Mouse (Mus musculus) embryonic facial prominence, embryonic 13.5 days (tissue): ENCODE results near the gene Tfpt. TPM values are rescaled to one million over a fixed set of nuclear protein-coding genes. Genes with fewer than 3 reads are reported as not detected.
"Not testable (repeated sequence)": the region's sequence is repeated elsewhere in the genome, so short reads cannot be mapped to it uniquely, and the experiment has no call there.

Source experiments
- ATAC-seq: fragments of 200-750 bp; cut with Nextera tagmentation; 2 replicates; pipeline ENCODE4 v1.8.0; 2017; ENCODE audit warnings: low read depth; ENCODE audit not compliant: insufficient number of reproducible peaks, insufficient read depth, low FRiP score, low TSS enrichment
- H3K27ac ChIP-seq: fragments of 300-500 bp; sonication (generic); 2 replicates; pipeline ENCODE4 v1.5.1; 2015; ENCODE audit warnings: moderate library complexity, mild to moderate bottlenecking, inconsistent platforms
- H3K27me3 ChIP-seq: fragments of 300-500 bp; sonication (generic); 2 replicates; pipeline ENCODE4 v1.6.1; 2015; ENCODE audit warnings: mild to moderate bottlenecking, inconsistent platforms
- H3K36me3 ChIP-seq: fragments of 300-500 bp; sonication (generic); 2 replicates; pipeline ENCODE4 v1.6.1; 2015; ENCODE audit warnings: mild to moderate bottlenecking, inconsistent platforms
- H3K4me1 ChIP-seq: fragments of 300-500 bp; sonication (generic); 2 replicates; pipeline ENCODE4 v1.6.1; 2015; ENCODE audit warnings: inconsistent platforms
- H3K4me2 ChIP-seq: fragments of 300-500 bp; sonication (generic); 2 replicates; pipeline ENCODE4 v1.6.1; 2015; ENCODE audit warnings: moderate library complexity, mild to moderate bottlenecking, inconsistent platforms
- H3K4me3 ChIP-seq: fragments of 300-500 bp; sonication (generic); 2 replicates; pipeline ENCODE4 v1.5.1; 2015; ENCODE audit warnings: mild to moderate bottlenecking, inconsistent platforms
- H3K9ac ChIP-seq: fragments of 300-500 bp; sonication (generic); 2 replicates; pipeline ENCODE4 v1.6.1; 2015; ENCODE audit warnings: mild to moderate bottlenecking, inconsistent platforms
- H3K9me3 ChIP-seq: fragments of 300-500 bp; sonication (generic); 2 replicates; pipeline ENCODE4 v1.6.1; 2016; ENCODE audit warnings: inconsistent platforms
- WGBS: fragments of 180-500 bp; shearing (Covaris S2); methylation state at CpG from one replicate; pipeline ENCODE4 v1.1.7; 2015; ENCODE audit warnings: mixed read lengths; 5-methylcytosine and 5-hydroxymethylcytosine counted together
- polyA plus RNA-seq: library from polyadenylated mRNA; unstranded; fragments of >200 nt; fragmentation: Nextera tagmentation; extraction: Ambion mirVana; gene quantifications from 2 replicates; pipeline ENCODE4 v1.2.1, GENCODE M21; 2015

Tfpt gene
- polyA plus RNA-seq, 1 experiment from 2014 or later = 29.6 TPM

- Histone ChIP-seq H3K36me3 (peaks cover 23% of the 10 kb centered on the region), H3K27ac (no peak within 1 kb of the TSS), H3K27me3 (no peaks in the 10 kb centered on the region), H3K9ac (no peak within 1 kb of the TSS), H3K4me2 (0 out of 2 replicates have a peak within 1 kb of the TSS, but pooled peaks have one; percentile 26), H3K4me3 (peak within 1 kb of the TSS; percentile 82), H3K4me1 (peaks cover 6% of the 10 kb centered on the region), H3K9me3 (no peaks in the 10 kb centered on the region)
- no peak for ATAC-seq
- WGBS = 73% methylated on average over 4 of the region's 4 CpGs
Observed at GRCm38 (mm10) chr7:3616057-3616388, 13.7 kb downstream of the Tfpt start, which contains the start of gene Oscar. Gene Oscar, minus strand, starts transcription at chr7:3616157.

GRCm38 (mm10) chr7:3614021-3614420, 15.7 kb downstream of the Tfpt start:
- 71% methylated on average over 3 of the region's 3 CpGs for WGBS

GRCm38 (mm10) chr7:3611006-3611405, 18.7 kb downstream of the Tfpt start:
- no peaks in the 10 kb centered on the region for H3K9me3 ChIP-seq
- H3K4me3 ChIP-seq = no peak overlapping the region
- H3K9ac ChIP-seq = no peak overlapping the region
- no peaks in the 10 kb centered on the region for H3K4me1 ChIP-seq
- 86% methylated on average over 13 of the region's 13 CpGs for WGBS
- no peak overlapping the region for H3K27ac ChIP-seq
- no peak for ATAC-seq
- no peak overlapping the region for H3K4me2 ChIP-seq
- no peaks in the 10 kb centered on the region for H3K27me3 ChIP-seq
- no peaks in the 10 kb centered on the region for H3K36me3 ChIP-seq

More at GRCm38 (mm10) chr7:3614021-3614420, 15.7 kb downstream of the Tfpt start:
- Histone ChIP-seq H3K4me1 (peaks cover 6% of the 10 kb centered on the region), H3K27me3 (no peaks in the 10 kb centered on the region), H3K27ac (no peak overlapping the region), H3K36me3 (peaks cover 3% of the 10 kb centered on the region; the same call in 1 of the 2 replicates), H3K9me3 (no peaks in the 10 kb centered on the region), H3K4me2 (no peak overlapping the region), H3K9ac (no peak overlapping the region), H3K4me3 (no peak overlapping the region)
- ATAC-seq = no peak

- no peak for ATAC-seq
- Histone ChIP-seq H3K4me1 (no peaks in the 10 kb centered on the region), H3K4me2 (no peak overlapping the region), H3K4me3 (no peak overlapping the region), H3K9me3 (no peaks in the 10 kb centered on the region), H3K27ac (no peak overlapping the region), H3K27me3 (no peaks in the 10 kb centered on the region), H3K9ac (no peak overlapping the region), H3K36me3 (no peaks in the 10 kb centered on the region)
- 85% methylated on average over 3 of the region's 3 CpGs for WGBS
Observed at GRCm38 (mm10) chr7:3610437-3610836, 19.3 kb downstream of the Tfpt start.

- no peak overlapping the region for H3K9ac ChIP-seq
- H3K4me3 ChIP-seq = no peak overlapping the region
- no peaks in the 10 kb centered on the region for H3K36me3 ChIP-seq
- WGBS = 68% methylated on average over 3 of the region's 3 CpGs
- no peak for ATAC-seq
- H3K27me3 ChIP-seq = no peaks in the 10 kb centered on the region
- no peak overlapping the region for H3K27ac ChIP-seq
- no peaks in the 10 kb centered on the region for H3K4me1 ChIP-seq
- no peaks in the 10 kb centered on the region for H3K9me3 ChIP-seq
- no peak overlapping the region for H3K4me2 ChIP-seq
Observed at GRCm38 (mm10) chr7:3609082-3609481, 20.6 kb downstream of the Tfpt start.

GRCm38 (mm10) chr7:3608668-3609067, 21.1 kb downstream of the Tfpt start:
- no peaks in the 10 kb centered on the region for H3K36me3 ChIP-seq
- no peaks in the 10 kb centered on the region for H3K9me3 ChIP-seq
- H3K27me3 ChIP-seq = no peaks in the 10 kb centered on the region
- no peak overlapping the region for H3K4me3 ChIP-seq
- H3K27ac ChIP-seq = no peak overlapping the region
- ATAC-seq = no peak
- H3K4me1 ChIP-seq = no peaks in the 10 kb centered on the region
- no peak overlapping the region for H3K9ac ChIP-seq
- 91% methylated on average over 3 of the region's 3 CpGs for WGBS
- H3K4me2 ChIP-seq = no peak overlapping the region

- no peaks in the 10 kb centered on the region for H3K9me3 ChIP-seq
Observed at GRCm38 (mm10) chr7:3607391-3607790, 22.3 kb downstream of the Tfpt start.

GRCm38 (mm10) chr7:3606798-3607197, 22.9 kb downstream of the Tfpt start:
- H3K27me3 ChIP-seq = no peaks in the 10 kb centered on the region
- H3K9me3 ChIP-seq = no peaks in the 10 kb centered on the region
- H3K27ac ChIP-seq = no peak overlapping the region
- H3K9ac ChIP-seq = no peak overlapping the region
- no peak for ATAC-seq
- 22% methylated on average over 2 of the region's 2 CpGs for WGBS
- no peak overlapping the region for H3K4me2 ChIP-seq
- H3K36me3 ChIP-seq = no peaks in the 10 kb centered on the region
- no peak overlapping the region for H3K4me3 ChIP-seq
- no peaks in the 10 kb centered on the region for H3K4me1 ChIP-seq

More at GRCm38 (mm10) chr7:3607391-3607790, 22.3 kb downstream of the Tfpt start:
- H3K9ac ChIP-seq = no peak overlapping the region
- H3K4me1 ChIP-seq = no peaks in the 10 kb centered on the region
- H3K36me3 ChIP-seq = no peaks in the 10 kb centered on the region
- WGBS = 74% methylated on average over 6 of the region's 6 CpGs
- H3K27ac ChIP-seq = no peak overlapping the region
- ATAC-seq = no peak
- no peaks in the 10 kb centered on the region for H3K27me3 ChIP-seq
- no peak overlapping the region for H3K4me2 ChIP-seq
- H3K4me3 ChIP-seq = no peak overlapping the region

GRCm38 (mm10) chr7:3601119-3601518, 28.6 kb downstream of the Tfpt start:
- no peak for ATAC-seq

GRCm38 (mm10) chr7:3597755-3598154, 32.0 kb downstream of the Tfpt start:
- WGBS = 70% methylated on average over 1 of the region's 1 CpGs
- H3K9ac ChIP-seq, H3K27me3 ChIP-seq, H3K4me3 ChIP-seq, H3K9me3 ChIP-seq, H3K4me2 ChIP-seq, H3K36me3 ChIP-seq, ATAC-seq, H3K27ac ChIP-seq, H3K4me1 ChIP-seq: not testable (repeated sequence)

More at GRCm38 (mm10) chr7:3601119-3601518, 28.6 kb downstream of the Tfpt start:
- Histone ChIP-seq H3K36me3 (no peaks in the 10 kb centered on the region), H3K27me3 (no peaks in the 10 kb centered on the region), H3K4me3 (no peak overlapping the region), H3K4me1 (no peaks in the 10 kb centered on the region), H3K9me3 (no peaks in the 10 kb centered on the region), H3K4me2 (no peak overlapping the region), H3K27ac (no peak overlapping the region), H3K9ac (no peak overlapping the region)
- 11% methylated on average over 4 of the region's 4 CpGs for WGBS

- H3K4me3 ChIP-seq = 0 out of 2 replicates have a peak overlapping the region, but pooled peaks have one; percentile 2
- 15% methylated on average over 9 of the region's 9 CpGs for WGBS
- H3K4me2 ChIP-seq = peak overlapping the region; percentile 22; the same call in 1 of the 2 replicates
Observed at GRCm38 (mm10) chr7:3595146-3595545, 34.6 kb downstream of the Tfpt start.

GRCm38 (mm10) chr7:3594686-3595085, 35.0 kb downstream of the Tfpt start:
- no peak for ATAC-seq
- H3K4me3 ChIP-seq = 0 out of 2 replicates have a peak overlapping the region, but pooled peaks have one; percentile 2
- 17% methylated on average over 5 of the region's 5 CpGs for WGBS
- H3K4me2 ChIP-seq = peak overlapping the region; percentile 22; the same call in 1 of the 2 replicates
- H3K9me3 ChIP-seq = no peaks in the 10 kb centered on the region
- H3K4me1 ChIP-seq = no peaks in the 10 kb centered on the region
- H3K27ac ChIP-seq = no peak overlapping the region
- no peaks in the 10 kb centered on the region for H3K36me3 ChIP-seq
- no peaks in the 10 kb centered on the region for H3K27me3 ChIP-seq
- H3K9ac ChIP-seq = no peak overlapping the region

More at GRCm38 (mm10) chr7:3595146-3595545, 34.6 kb downstream of the Tfpt start:
- no peaks in the 10 kb centered on the region for H3K36me3 ChIP-seq
- H3K27ac ChIP-seq = no peak overlapping the region
- H3K4me1 ChIP-seq = no peaks in the 10 kb centered on the region
- no peaks in the 10 kb centered on the region for H3K27me3 ChIP-seq
- ATAC-seq = no peak
- no peak overlapping the region for H3K9ac ChIP-seq
- no peaks in the 10 kb centered on the region for H3K9me3 ChIP-seq
